Mouse (Mus musculus): ENCODE results near the gene Pde4d.

GRCm38 (mm10) chr13:109558341-109559257, 1108.9 kb downstream of the Pde4d start:
- TF ChIP-seq CTCF (IDR thresholded peaks at IDR 0.05; ENCODE audit: borderline replicate concordance, insufficient read depth, low read depth, low read length), result peak; percentile 32; the same call in 1 of the 2 replicates
- TF ChIP-seq POLR2A (IDR thresholded peaks at IDR 0.05; ENCODE audit: borderline replicate concordance, insufficient read depth, low read length), result no peak
